Mouse (Mus musculus) c-Kit-positive CD71-positive TER-119-positive erythroid progenitor cells, embryonic 14.5 days (primary cell): ENCODE measurements around the gene Dnajc15.

Source experiments
- DNase-seq: peaks from one replicate; pipeline ENCODE4 v3.0.0-alpha.2; 2013; ENCODE audit warnings: low spot score

The Dnajc15 gene

DNA sequence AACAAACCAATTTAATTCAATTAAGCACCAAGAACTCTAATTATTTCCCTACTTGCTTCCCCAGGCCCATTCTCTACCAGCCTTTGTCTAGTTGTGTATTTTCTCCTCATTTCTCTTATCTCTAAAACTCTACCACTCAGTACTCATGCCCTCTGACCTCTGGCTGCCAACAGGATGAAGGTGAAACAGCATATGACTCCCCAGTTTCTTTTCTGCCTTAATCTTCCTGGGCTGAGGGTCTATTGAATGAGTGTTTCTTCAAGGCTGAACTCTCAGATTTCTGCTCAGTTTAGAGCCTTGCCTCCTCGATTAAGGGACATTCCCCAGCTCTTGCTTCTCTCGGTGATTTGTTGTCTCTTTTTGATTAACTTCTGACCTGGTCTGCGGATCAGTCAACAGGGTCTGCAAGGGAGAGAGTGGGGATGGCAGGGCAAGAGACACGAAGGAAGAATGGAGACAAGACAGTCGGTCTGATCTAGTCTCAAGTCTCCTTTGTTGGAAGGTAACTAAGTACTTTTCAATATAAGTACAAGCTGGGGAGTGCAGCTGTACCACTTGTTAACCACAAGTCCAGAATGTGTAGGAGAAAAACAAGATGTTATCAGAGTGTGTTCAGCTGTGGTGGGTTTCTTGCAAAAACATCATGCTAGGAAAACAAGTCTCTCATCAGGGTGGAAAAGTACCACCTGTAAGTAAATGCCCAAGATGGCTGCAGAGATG, 13.9 kb downstream of the Dnajc15 start:
- DNase-seq, result no peak

- no peak for DNase-seq
Measured at GRCm38 (mm10) chr14:77859894-77860293, 15.0 kb downstream of the Dnajc15 start.

DNA sequence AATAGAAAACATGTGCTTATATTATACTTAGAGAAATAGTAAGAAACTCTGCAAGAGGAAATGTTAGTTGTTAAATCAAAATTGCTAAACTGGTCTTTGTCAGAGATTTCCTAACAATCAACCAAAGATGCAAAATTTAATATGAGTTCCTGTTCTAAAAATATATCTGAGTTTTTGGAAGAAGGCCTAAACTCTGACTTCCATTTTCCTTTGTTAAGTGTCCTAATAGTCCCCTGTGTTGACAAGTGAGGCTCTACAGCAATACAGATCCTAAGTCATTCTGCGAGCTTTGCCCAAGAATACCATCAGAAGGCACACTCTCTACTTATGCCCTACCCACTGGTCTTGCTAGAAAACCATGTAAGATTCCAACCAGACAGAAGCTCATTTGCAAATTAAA, 21.0 kb downstream of the Dnajc15 start:
- no peak for DNase-seq

DNA sequence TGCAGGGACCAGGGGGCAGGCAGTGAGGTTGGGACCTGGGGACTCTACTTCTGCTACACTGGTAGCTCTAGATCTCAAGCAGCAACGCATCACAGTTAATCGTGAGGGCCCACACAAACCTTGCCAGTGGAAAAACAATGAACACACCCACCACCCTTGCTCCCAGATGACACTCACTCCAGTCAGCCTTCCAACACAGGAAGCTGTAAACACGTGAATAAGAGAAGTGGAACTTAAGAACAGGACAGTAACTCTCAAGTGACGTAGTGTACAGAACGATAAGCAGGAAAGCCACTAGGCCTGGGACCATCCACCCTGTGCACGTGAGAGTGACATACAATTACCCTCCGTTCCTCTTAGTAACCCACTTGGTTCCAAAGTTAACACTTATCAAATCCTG, 25.1 kb downstream of the Dnajc15 start:
- no peak for DNase-seq

DNA sequence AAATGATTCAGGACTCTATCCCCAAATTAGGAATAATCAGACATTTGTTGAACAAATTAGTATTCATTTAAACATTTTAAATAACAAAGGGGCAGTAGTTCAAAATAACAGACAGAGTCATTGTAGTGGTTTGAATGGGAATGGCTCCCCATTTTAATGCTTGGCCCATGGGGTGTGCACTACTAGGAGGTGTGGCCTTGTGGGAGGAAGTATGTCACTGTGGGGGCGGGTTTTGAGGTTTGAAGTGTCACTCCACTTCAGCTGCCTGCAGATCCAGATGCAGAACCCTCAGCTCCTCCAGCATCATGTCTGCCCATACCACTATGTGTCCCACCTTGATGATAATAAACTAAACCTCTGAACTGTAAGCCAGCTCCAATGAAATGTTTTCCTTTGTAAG, 26.6 kb downstream of the Dnajc15 start:
- no peak for DNase-seq

- no peak for DNase-seq
Measured at GRCm38 (mm10) chr14:77846206-77846605, 28.7 kb downstream of the Dnajc15 start.

DNA sequence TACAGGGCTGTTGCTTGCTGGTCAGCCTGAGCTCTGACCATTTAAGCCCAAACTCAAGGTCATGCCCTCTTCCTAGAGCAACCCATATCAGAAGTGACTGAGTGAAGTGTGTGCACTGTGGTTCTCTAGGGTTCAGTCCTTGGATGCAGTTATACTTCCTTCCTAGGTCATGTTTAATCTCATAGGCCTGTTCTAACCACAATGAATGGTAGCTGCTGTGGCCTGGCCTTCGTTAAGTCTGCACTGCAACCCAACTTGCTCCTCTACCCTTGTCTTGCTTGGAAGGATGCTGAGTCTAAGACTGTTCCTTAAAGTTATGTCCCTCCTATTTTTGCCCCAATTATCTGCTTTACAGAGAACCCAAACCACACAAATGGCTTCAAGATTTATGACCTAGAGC, 29.4 kb downstream of the Dnajc15 start:
- no peak for DNase-seq

GRCm38 (mm10) chr14:77840574-77840973, 34.4 kb downstream of the Dnajc15 start:
- no peak for DNase-seq

GRCm38 (mm10) chr14:77840078-77840477, 34.8 kb downstream of the Dnajc15 start:
- no peak for DNase-seq

DNA sequence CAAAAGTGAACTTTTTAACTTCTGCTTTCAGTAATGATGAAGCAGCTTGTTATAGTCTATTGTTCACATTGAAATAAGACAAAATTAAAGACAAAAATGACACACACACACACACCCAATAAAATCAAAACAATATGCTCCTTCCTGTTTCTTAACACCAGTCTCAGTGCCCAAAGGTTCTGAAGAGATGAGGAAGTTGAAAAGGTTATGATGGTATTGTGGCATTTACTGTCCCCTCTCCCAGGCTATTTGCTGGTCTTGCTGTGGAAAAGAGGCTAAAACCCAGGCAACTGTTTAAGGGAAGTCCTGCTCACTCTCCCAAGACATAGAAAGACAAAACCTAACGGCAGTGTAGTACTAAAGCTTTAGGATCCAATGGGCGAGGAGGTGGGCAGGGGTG, 38.1 kb downstream of the Dnajc15 start:
- DNase-seq, result no peak

DNA sequence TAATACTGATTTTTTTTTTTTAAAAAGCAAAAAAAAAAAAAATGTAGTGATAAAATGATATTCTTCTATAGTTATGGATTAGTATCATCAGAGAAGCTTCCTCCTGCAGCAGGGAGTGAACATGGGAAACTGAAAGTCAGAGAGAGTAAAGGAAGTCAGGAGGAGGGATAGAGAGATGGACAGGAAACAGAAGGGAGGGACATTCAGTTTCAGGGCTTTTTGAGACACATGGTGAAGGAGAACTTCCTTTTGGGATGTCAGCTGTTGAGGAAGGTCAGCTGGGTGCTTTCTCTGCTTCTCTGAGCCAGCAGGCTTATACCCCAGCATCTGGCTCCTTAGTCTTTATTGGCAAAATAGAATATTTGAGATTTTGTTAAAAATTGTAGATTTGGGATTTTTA, 42.6 kb downstream of the Dnajc15 start:
- no peak for DNase-seq

DNA sequence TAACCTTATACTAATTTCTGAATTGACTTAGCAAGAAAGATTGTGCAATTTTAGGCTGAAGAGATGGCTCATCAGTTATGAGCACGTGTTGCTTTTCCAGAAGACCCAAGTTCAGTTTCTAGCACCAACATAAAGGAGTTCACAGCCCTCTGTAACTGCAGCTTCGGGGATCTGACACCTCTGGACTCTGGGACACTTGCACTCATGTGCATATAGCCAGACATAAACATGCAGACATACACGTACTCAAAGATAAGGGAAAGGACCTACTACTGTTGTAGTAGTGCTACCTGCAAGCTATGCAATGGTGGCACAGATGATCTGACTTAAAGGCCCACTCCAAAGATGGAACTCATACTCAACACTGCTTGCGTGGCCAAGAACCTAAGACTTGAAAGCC, 43.0 kb downstream of the Dnajc15 start:
- DNase-seq, result no peak

GRCm38 (mm10) chr14:77829673-77830072, 45.3 kb downstream of the Dnajc15 start:
- DNase-seq, result no peak

GRCm38 (mm10) chr14:77825891-77826290, 49.0 kb downstream of the Dnajc15 start:
- no peak for DNase-seq

- DNase-seq, result no peak
Measured at GRCm38 (mm10) chr14:77825121-77825520, 49.8 kb downstream of the Dnajc15 start.

DNA sequence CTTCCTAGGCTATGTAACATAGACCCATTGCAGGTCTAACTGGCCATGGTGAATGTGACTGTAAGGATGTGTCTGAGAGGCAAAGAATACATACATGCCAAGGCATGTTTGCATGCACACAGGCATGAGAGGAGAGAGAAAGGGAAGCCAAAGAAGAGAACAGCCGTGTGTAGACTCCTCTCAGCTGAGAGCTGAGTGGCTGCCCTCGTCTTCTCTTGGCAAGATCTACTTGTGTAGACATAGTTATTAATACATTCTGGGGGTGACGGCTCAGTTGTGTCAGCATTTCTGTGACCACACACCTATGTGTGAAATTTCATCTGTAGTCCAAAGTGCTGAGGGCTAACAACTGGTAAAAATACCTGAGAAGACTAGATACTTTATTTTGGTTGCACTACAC, 55.1 kb downstream of the Dnajc15 start:
- DNase-seq, result no peak

- no peak for DNase-seq
Measured at GRCm38 (mm10) chr14:77817561-77817960, 57.4 kb downstream of the Dnajc15 start.

- no peak for DNase-seq
Measured at GRCm38 (mm10) chr14:77814935-77815334, 60.0 kb downstream of the Dnajc15 start.

DNA sequence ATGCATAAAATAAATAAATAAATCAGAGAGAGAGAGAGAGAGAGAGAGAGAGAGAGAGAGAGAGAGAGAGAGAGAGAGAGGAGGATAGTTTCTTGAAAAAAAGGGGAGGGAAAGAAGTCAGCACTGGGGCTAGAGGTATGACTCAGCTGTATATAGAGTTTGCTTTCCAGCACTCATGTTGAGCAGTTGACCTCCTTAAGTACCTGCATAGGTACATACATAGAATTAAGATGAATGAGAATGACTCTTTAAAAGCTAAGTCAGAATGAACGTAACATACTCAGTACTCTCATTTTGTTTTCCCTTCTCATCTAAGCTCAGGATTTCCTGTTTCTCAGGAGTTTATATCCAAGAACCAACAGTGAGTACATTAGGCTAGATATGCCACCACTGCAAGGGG, 62.0 kb downstream of the Dnajc15 start:
- DNase-seq, result no peak

GRCm38 (mm10) chr14:77811466-77811865, 63.5 kb downstream of the Dnajc15 start:
- DNase-seq, result no peak

- no peak for DNase-seq
Measured at GRCm38 (mm10) chr14:77807836-77808235, 67.1 kb downstream of the Dnajc15 start.

DNA sequence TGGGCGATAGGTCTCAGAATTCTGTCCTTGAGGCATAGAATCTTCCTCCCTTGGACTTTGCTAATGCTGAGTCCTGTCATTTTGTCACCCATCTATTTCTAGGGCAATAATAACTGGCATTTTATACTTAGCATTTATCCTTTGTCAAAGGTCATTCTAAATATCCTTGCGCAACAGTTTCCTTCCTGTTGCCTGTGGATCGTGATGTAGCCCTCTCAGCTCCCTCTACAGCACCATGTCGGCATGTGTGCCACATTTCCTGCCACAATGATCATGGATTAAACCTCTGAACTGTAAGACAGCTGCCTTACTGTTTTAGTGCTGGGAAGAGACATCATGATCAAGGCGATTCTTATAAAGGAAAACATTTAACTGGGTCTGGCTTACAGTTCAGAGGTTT, 68.6 kb downstream of the Dnajc15 start:
- no peak for DNase-seq

DNA sequence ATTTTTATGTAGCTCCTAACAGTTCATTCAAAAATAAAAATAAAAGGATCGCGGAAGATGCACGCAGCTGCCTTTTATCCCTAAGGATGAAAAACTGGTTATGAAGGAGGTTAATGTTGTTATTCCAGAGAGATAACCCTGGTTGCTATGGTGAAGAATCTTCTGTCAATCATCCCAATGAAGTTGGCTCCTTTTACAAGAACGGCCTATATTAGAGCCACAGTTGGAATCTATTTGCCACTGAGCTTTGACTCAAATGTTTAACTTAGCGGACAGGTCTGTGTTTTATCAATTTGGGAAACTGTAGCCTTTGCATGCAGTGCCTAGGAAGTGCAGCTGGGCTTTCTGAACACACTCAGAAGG, 72.7 kb downstream of the Dnajc15 start:
- no peak for DNase-seq

DNA sequence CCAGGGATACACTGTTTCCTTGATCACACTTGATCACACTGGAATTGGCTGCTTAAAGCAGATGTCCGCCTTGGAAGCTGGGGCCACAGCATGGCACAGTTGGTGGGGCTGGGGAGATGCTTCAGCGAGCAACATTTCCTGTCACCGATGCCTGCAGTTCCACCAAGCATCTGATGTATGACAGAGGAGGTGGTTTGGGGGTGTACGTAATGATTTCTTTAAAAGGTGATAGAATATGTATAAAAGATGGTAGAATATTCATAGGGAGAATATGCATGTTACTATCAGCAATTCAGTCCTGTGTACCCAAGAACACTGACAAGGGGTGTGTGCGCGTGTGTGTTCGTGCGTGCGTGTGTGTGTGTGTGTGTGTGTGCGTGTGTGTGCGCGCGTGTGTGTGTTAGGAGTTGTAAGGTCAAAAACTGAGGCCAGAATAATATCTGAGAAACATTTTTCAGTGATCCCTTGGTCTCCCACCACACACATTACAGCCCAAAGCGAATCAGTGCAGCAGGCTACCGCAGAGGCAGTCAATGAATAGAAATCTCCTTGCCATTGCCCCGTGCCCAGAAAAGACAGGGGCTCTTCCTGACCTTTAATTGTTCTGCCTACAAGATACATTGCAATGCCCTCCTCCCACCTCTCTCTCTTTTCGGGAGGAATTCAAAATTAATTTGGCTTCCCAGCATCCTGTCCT, 73.2 kb downstream of the Dnajc15 start:
- DNase-seq, result no peak
